Mouse (Mus musculus) hindbrain, embryonic 12.5 days (tissue): ENCODE measurements around the gene Tjp3. TPM values are rescaled to one million over a fixed set of nuclear protein-coding genes. Genes with fewer than 3 reads are reported as not detected.
A peak's percentile ranks its signal among the peaks of the same experiment; 100 is the strongest.
"Not testable (repeated sequence)": the region's sequence is repeated elsewhere in the genome, so short reads cannot be mapped to it uniquely, and the experiment has no call there.

ENCODE experiments used
- ATAC-seq: fragments of 200-750 bp; cut with Nextera tagmentation; 2 replicates; pipeline ENCODE4 v1.8.0; 2017; ENCODE audit warnings: moderate TSS enrichment; ENCODE audit not compliant: low FRiP score
- H3K27ac ChIP-seq: fragments of 300-500 bp; sonication (generic); 2 replicates; pipeline ENCODE4 v1.5.1; 2016; ENCODE audit warnings: mild to moderate bottlenecking
- H3K27me3 ChIP-seq: fragments of 300-500 bp; sonication (generic); 2 replicates; pipeline ENCODE4 v1.6.1; 2016; ENCODE audit warnings: mild to moderate bottlenecking
- H3K36me3 ChIP-seq: fragments of 300-500 bp; sonication (generic); 2 replicates; pipeline ENCODE4 v1.6.1; 2016; ENCODE audit warnings: mild to moderate bottlenecking
- H3K4me1 ChIP-seq: fragments of 300-500 bp; sonication (generic); 2 replicates; pipeline ENCODE4 v1.6.1; 2016
- H3K4me2 ChIP-seq: fragments of 300-500 bp; sonication (generic); replicated peaks from 2 replicates; pipeline ENCODE4 v1.6.1; 2016; ENCODE audit warnings: mild to moderate bottlenecking
- H3K4me3 ChIP-seq: fragments of 300-500 bp; sonication (generic); 2 replicates; pipeline ENCODE4 v1.5.1; 2016; ENCODE audit warnings: mild to moderate bottlenecking
- H3K9ac ChIP-seq: fragments of 300-500 bp; sonication (generic); 2 replicates; pipeline ENCODE4 v1.6.1; 2016; ENCODE audit warnings: mild to moderate bottlenecking, moderate library complexity
- H3K9me3 ChIP-seq: fragments of 300-500 bp; sonication (generic); replicated peaks from 2 replicates; pipeline ENCODE4 v1.6.1; 2016; ENCODE audit warnings: mild to moderate bottlenecking
- WGBS: fragments of 180-500 bp; shearing (Covaris S2); methylation state at CpG from one replicate; pipeline ENCODE4 v1.1.7; 2016; 5-methylcytosine and 5-hydroxymethylcytosine counted together
- microRNA-seq: library from miRNA; unstranded; fragments of <30 nt; microRNA quantifications from one replicate; pipeline ENCODE4, GENCODE M21; 2017
- polyA plus RNA-seq: library from polyadenylated mRNA; unstranded; fragments of >200 nt; fragmentation: Nextera tagmentation; extraction: Ambion mirVana; gene quantifications from 2 replicates; pipeline ENCODE4 v1.2.1, GENCODE M21; 2016

Tjp3 gene
- polyA plus RNA-seq, 1 experiment from 2014 or later, result 6.8 TPM

- Histone ChIP-seq H3K27me3 (peaks cover 17% of the 10 kb centered on the region; the same call in 1 of the 2 replicates), H3K4me1 (peaks cover 38% of the 10 kb centered on the region), H3K4me3 (peak overlapping the region; percentile 58), H3K9me3 (no peaks in the 10 kb centered on the region), H3K4me2 (peak overlapping the region; percentile 62), H3K36me3 (no peaks in the 10 kb centered on the region), H3K9ac (peak overlapping the region; percentile 27; the same call in 1 of the 2 replicates), H3K27ac (peak overlapping the region; percentile 85)
- 48% methylated on average over 7 of the region's 7 CpGs for WGBS
- 0 out of 2 replicates have a peak, but pooled peaks have one; percentile 1 for ATAC-seq
These were observed 59.9 kb downstream of the Tjp3 start for GRCm38 (mm10) chr10:81231436-81231835.

- Histone ChIP-seq H3K36me3 (no peaks in the 10 kb centered on the region), H3K4me3 (peak within 1 kb of the TSS; percentile 58), H3K4me1 (peaks cover 36% of the 10 kb centered on the region), H3K27ac (peak within 1 kb of the TSS; percentile 85), H3K9me3 (no peaks in the 10 kb centered on the region), H3K4me2 (peak within 1 kb of the TSS; percentile 62), H3K27me3 (peaks cover 17% of the 10 kb centered on the region; the same call in 1 of the 2 replicates), H3K9ac (peak within 1 kb of the TSS; percentile 77)
- 7% methylated on average over 27 of the region's 27 CpGs for WGBS
- peak; percentile 90 for ATAC-seq
These were observed 60.7 kb downstream of the Tjp3 start, which contains the start of gene Atcay for GRCm38 (mm10) chr10:81230438-81231332. Gene Atcay, minus strand, starts transcription at chr10:81230833.

- H3K4me2 ChIP-seq, result peak overlapping the region; percentile 62
- WGBS, result 10% methylated on average over 20 of the region's 20 CpGs
- peaks cover 36% of the 10 kb centered on the region for H3K4me1 ChIP-seq
- ATAC-seq, result peak; percentile 33; the same call in 1 of the 2 replicates
- H3K4me3 ChIP-seq, result peak overlapping the region; percentile 58
- H3K27ac ChIP-seq, result peak overlapping the region; percentile 80
- no peaks in the 10 kb centered on the region for H3K36me3 ChIP-seq
- peak overlapping the region; percentile 77 for H3K9ac ChIP-seq
- H3K9me3 ChIP-seq, result no peaks in the 10 kb centered on the region
- H3K27me3 ChIP-seq, result peaks cover 17% of the 10 kb centered on the region; the same call in 1 of the 2 replicates
These were observed 61.5 kb downstream of the Tjp3 start for GRCm38 (mm10) chr10:81229735-81230437.

GRCm38 (mm10) chr10:81223731-81224130, 67.7 kb downstream of the Tjp3 start:
- not testable (repeated sequence) for H3K9ac ChIP-seq, H3K4me3 ChIP-seq, H3K27me3 ChIP-seq, H3K27ac ChIP-seq, H3K4me1 ChIP-seq, ATAC-seq, H3K9me3 ChIP-seq, H3K4me2 ChIP-seq
- H3K36me3 ChIP-seq, result peaks cover 35% of the 10 kb centered on the region
- 73% methylated on average over 2 of the region's 2 CpGs for WGBS

Small RNA genes within 50 kb of the gene (microRNA-seq; reads per million reads assigned to microRNA genes)
- gene Mir3057, result 13.8 reads per million, percentile 25 among the genes with 10 or more reads in this experiment

Other genes with a start within 250 kb of the Tjp3 start
- 259 and 269 TPM in 2 replicates for gene Sgta, start 231.4 kb downstream of the Tjp3 start, polyA plus RNA-seq
- gene Thop1, start 221.5 kb downstream of the Tjp3 start, polyA plus RNA-seq, result 57.5 and 58.0 TPM in 2 replicates
- 0.12 and 0.46 TPM in 2 replicates for gene Creb3l3, start 192.7 kb downstream of the Tjp3 start, polyA plus RNA-seq
- 223 and 232 TPM in 2 replicates for gene Map2k2, start 185.7 kb downstream of the Tjp3 start, polyA plus RNA-seq
- 17.7 and 18.2 TPM in 2 replicates for gene Zbtb7a, start 156.4 kb downstream of the Tjp3 start, polyA plus RNA-seq
- gene Pias4, start 123.7 kb downstream of the Tjp3 start, polyA plus RNA-seq, result 56.7 and 59.2 TPM in 2 replicates
- 539 TPM in 2 replicates for gene Eef2, start 115.0 kb downstream of the Tjp3 start, polyA plus RNA-seq
- 86.4 and 94.5 TPM in 2 replicates for gene Dapk3, start 108.6 kb downstream of the Tjp3 start, polyA plus RNA-seq
- not detected in 2 replicates for gene 4930442H23Rik, start 107.7 kb downstream of the Tjp3 start, polyA plus RNA-seq
- gene Nmrk2, start 89.5 kb downstream of the Tjp3 start, polyA plus RNA-seq, result not detected in 2 replicates
- gene Atcay, start 60.7 kb downstream of the Tjp3 start, polyA plus RNA-seq, result 33.7 and 36.8 TPM in 2 replicates
- 14.0 and 15.6 TPM in 2 replicates for gene Zfr2, start 58.4 kb downstream of the Tjp3 start, polyA plus RNA-seq
- 6.3 and 6.8 TPM in 2 replicates for gene Matk, start 38.6 kb downstream of the Tjp3 start, polyA plus RNA-seq
- 142 and 155 TPM in 2 replicates for gene Mrpl54, start 24.6 kb downstream of the Tjp3 start, polyA plus RNA-seq
- 36.9 and 38.1 TPM in 2 replicates for gene Apba3, start 24.6 kb downstream of the Tjp3 start, polyA plus RNA-seq
- gene Pip5k1c, start 1.4 kb upstream of the Tjp3 start, polyA plus RNA-seq, result 97.3 and 103 TPM in 2 replicates
- gene Cactin, start 29.5 kb upstream of the Tjp3 start, polyA plus RNA-seq, result 53.3 and 54.5 TPM in 2 replicates
- 2.7 and 3.1 TPM in 2 replicates for gene Tbxa2r, start 37.1 kb upstream of the Tjp3 start, polyA plus RNA-seq
- not detected in 2 replicates for gene Gipc3, start 51.7 kb upstream of the Tjp3 start, polyA plus RNA-seq
- 92.0 and 93.4 TPM in 2 replicates for gene Hmg20b, start 58.9 kb upstream of the Tjp3 start, polyA plus RNA-seq
- gene Mfsd12, start 65.9 kb upstream of the Tjp3 start, polyA plus RNA-seq, result 11.4 and 12.9 TPM in 2 replicates
- 0.52 and 0.88 TPM in 2 replicates for gene 4930404N11Rik, start 74.2 kb upstream of the Tjp3 start, polyA plus RNA-seq
- 132 and 134 TPM in 2 replicates for gene Fzr1, start 86.9 kb upstream of the Tjp3 start, polyA plus RNA-seq
- gene Dohh, start 92.8 kb upstream of the Tjp3 start, polyA plus RNA-seq, result 62.7 and 67.5 TPM in 2 replicates
- gene Gm48551, start 92.9 kb upstream of the Tjp3 start, polyA plus RNA-seq, result 5.7 and 5.9 TPM in 2 replicates
- gene Gm48552, start 97.4 kb upstream of the Tjp3 start, polyA plus RNA-seq, result 1.1 and 2.4 TPM in 2 replicates
- 1.9 and 2.7 TPM in 2 replicates for gene Smim24, start 101.5 kb upstream of the Tjp3 start, polyA plus RNA-seq
- gene Nfic, start 164.1 kb upstream of the Tjp3 start, polyA plus RNA-seq, result 30.9 and 31.5 TPM in 2 replicates
- 37.1 and 41.3 TPM in 2 replicates for gene Celf5, start 191.1 kb upstream of the Tjp3 start, polyA plus RNA-seq
- gene Ncln, start 204.8 kb upstream of the Tjp3 start, polyA plus RNA-seq, result 75.1 and 79.5 TPM in 2 replicates
- 0.52 and 0.65 TPM in 2 replicates for gene S1pr4, start 208.6 kb upstream of the Tjp3 start, polyA plus RNA-seq
- gene Gna15, start 232.6 kb upstream of the Tjp3 start, polyA plus RNA-seq, result 0.75 and 0.82 TPM in 2 replicates